Mouse (Mus musculus): ENCODE results near the gene Gale. TPM values are rescaled to one million over a fixed set of nuclear protein-coding genes. Genes with fewer than 3 reads are reported as not detected.
A peak's percentile ranks its signal among the peaks of the same experiment; 100 is the strongest.

The Gale gene
- polyA plus RNA-seq, 1 experiment = 42.9 TPM

GRCm38 (mm10) chr4:135954241-135954640 is 9.3 kb upstream of the Gale start:
- no peak overlapping the region for H3K27ac ChIP-seq (ENCODE audit: insufficient read depth, low read length)
- WGBS = 5% methylated on average over 2 of the region's 2 CpGs
- no peaks in the 10 kb centered on the region for H3K27me3 ChIP-seq (ENCODE audit: control insufficient read depth, insufficient read depth, low read length)
- H3K4me3 ChIP-seq (replicated peaks; ENCODE audit: insufficient read depth, low read depth, low read length) = no peak overlapping the region
- peaks cover 11% of the 10 kb centered on the region; the same call in 1 of the 2 replicates for H3K4me1 ChIP-seq (ENCODE audit: control insufficient read depth, insufficient read depth, low read length)
- TF ChIP-seq CTCF (IDR thresholded peaks at IDR 0.05; ENCODE audit: borderline replicate concordance, insufficient read depth, low read depth, low read length) = peak; percentile 85
- TF ChIP-seq POLR2A (IDR thresholded peaks at IDR 0.05; ENCODE audit: borderline replicate concordance, insufficient read depth, low read length) = no peak
- peak; percentile 67 to 79 for DNase-seq

- Histone ChIP-seq H3K27ac (ENCODE audit: insufficient read depth, low read length) (no peak overlapping the region), H3K4me1 (ENCODE audit: control insufficient read depth, insufficient read depth, low read length) (peaks cover 9% of the 10 kb centered on the region; the same call in 1 of the 2 replicates), H3K27me3 (ENCODE audit: control insufficient read depth, insufficient read depth, low read length) (no peaks in the 10 kb centered on the region), H3K4me3 (replicated peaks; ENCODE audit: insufficient read depth, low read depth, low read length) (no peak overlapping the region)
- no peak for DNase-seq
- WGBS = 40% methylated on average over 9 of the region's 9 CpGs
- TF ChIP-seq CTCF (IDR thresholded peaks at IDR 0.05; ENCODE audit: borderline replicate concordance, insufficient read depth, low read depth, low read length) = no peak
These were observed 7.6 kb upstream of the Gale start for GRCm38 (mm10) chr4:135955886-135956285.

GRCm38 (mm10) chr4:135958354-135958753 is 5.2 kb upstream of the Gale start:
- WGBS = 58% methylated on average over 8 of the region's 8 CpGs
- no peak for DNase-seq
- no peaks in the 10 kb centered on the region for H3K27me3 ChIP-seq (ENCODE audit: control insufficient read depth, insufficient read depth, low read length)
- no peak overlapping the region for H3K4me3 ChIP-seq (replicated peaks; ENCODE audit: insufficient read depth, low read depth, low read length)
- TF ChIP-seq POLR2A (IDR thresholded peaks at IDR 0.05; ENCODE audit: borderline replicate concordance, insufficient read depth, low read length) = no peak
- H3K4me1 ChIP-seq (ENCODE audit: control insufficient read depth, insufficient read depth, low read length) = peaks cover 6% of the 10 kb centered on the region; the same call in 1 of the 2 replicates
- H3K27ac ChIP-seq (ENCODE audit: insufficient read depth, low read length) = no peak overlapping the region

- TF ChIP-seq POLR2A (IDR thresholded peaks at IDR 0.05; ENCODE audit: borderline replicate concordance, insufficient read depth, low read length) (no peak), CTCF (IDR thresholded peaks at IDR 0.05; ENCODE audit: borderline replicate concordance, insufficient read depth, low read depth, low read length) (peak; percentile 95)
- Histone ChIP-seq H3K4me3 (replicated peaks; ENCODE audit: insufficient read depth, low read depth, low read length) (no peak overlapping the region), H3K27me3 (ENCODE audit: control insufficient read depth, insufficient read depth, low read length) (no peaks in the 10 kb centered on the region), H3K27ac (ENCODE audit: insufficient read depth, low read length) (no peak overlapping the region), H3K4me1 (ENCODE audit: control insufficient read depth, insufficient read depth, low read length) (peaks cover 6% of the 10 kb centered on the region; the same call in 1 of the 2 replicates)
- 22% methylated on average over 5 of the region's 5 CpGs for WGBS
- DNase-seq = peak; percentile 74 to 84
These were observed 2.8 kb upstream of the Gale start for GRCm38 (mm10) chr4:135960717-135961116.

- peaks cover 6% of the 10 kb centered on the region; the same call in 1 of the 2 replicates for H3K4me1 ChIP-seq (ENCODE audit: control insufficient read depth, insufficient read depth, low read length)
- DNase-seq = no peak
- no peak for TF ChIP-seq CTCF (IDR thresholded peaks at IDR 0.05; ENCODE audit: borderline replicate concordance, insufficient read depth, low read depth, low read length)
- no peak for TF ChIP-seq POLR2A (IDR thresholded peaks at IDR 0.05; ENCODE audit: borderline replicate concordance, insufficient read depth, low read length)
- no peak overlapping the region for H3K4me3 ChIP-seq (replicated peaks; ENCODE audit: insufficient read depth, low read depth, low read length)
- no peaks in the 10 kb centered on the region for H3K27me3 ChIP-seq (ENCODE audit: control insufficient read depth, insufficient read depth, low read length)
- H3K27ac ChIP-seq (ENCODE audit: insufficient read depth, low read length) = no peak overlapping the region
- 86% methylated on average over 5 of the region's 5 CpGs for WGBS
These were observed 1.8 kb upstream of the Gale start for GRCm38 (mm10) chr4:135961709-135962108.

GRCm38 (mm10) chr4:135962198-135962597 is 1.3 kb upstream of the Gale start:
- Histone ChIP-seq H3K27ac (ENCODE audit: insufficient read depth, low read length) (no peak overlapping the region), H3K4me1 (ENCODE audit: control insufficient read depth, insufficient read depth, low read length) (peaks cover 6% of the 10 kb centered on the region; the same call in 1 of the 2 replicates), H3K27me3 (ENCODE audit: control insufficient read depth, insufficient read depth, low read length) (no peaks in the 10 kb centered on the region), H3K4me3 (replicated peaks; ENCODE audit: insufficient read depth, low read depth, low read length) (no peak overlapping the region)
- DNase-seq = peak in 1 of 2 experiments; percentile 35
- no peak for TF ChIP-seq CTCF (IDR thresholded peaks at IDR 0.05; ENCODE audit: borderline replicate concordance, insufficient read depth, low read depth, low read length)
- no peak for TF ChIP-seq POLR2A (IDR thresholded peaks at IDR 0.05; ENCODE audit: borderline replicate concordance, insufficient read depth, low read length)
- 76% methylated on average over 7 of the region's 7 CpGs for WGBS

GRCm38 (mm10) chr4:135962946-135963345 is 581 bp upstream of the Gale start:
- H3K27me3 ChIP-seq (ENCODE audit: control insufficient read depth, insufficient read depth, low read length) = no peaks in the 10 kb centered on the region
- TF ChIP-seq CTCF (IDR thresholded peaks at IDR 0.05; ENCODE audit: borderline replicate concordance, insufficient read depth, low read depth, low read length) = no peak
- TF ChIP-seq POLR2A (IDR thresholded peaks at IDR 0.05; ENCODE audit: borderline replicate concordance, insufficient read depth, low read length) = no peak
- WGBS = 6% methylated on average over 15 of the region's 15 CpGs
- peak overlapping the region; percentile 89 for H3K4me3 ChIP-seq (replicated peaks; ENCODE audit: insufficient read depth, low read depth, low read length)
- no peak for DNase-seq
- H3K27ac ChIP-seq (ENCODE audit: insufficient read depth, low read length) = peak overlapping the region; percentile 91
- peaks cover 6% of the 10 kb centered on the region; the same call in 1 of the 2 replicates for H3K4me1 ChIP-seq (ENCODE audit: control insufficient read depth, insufficient read depth, low read length)

GRCm38 (mm10) chr4:135964426-135964825 is 899 bp downstream of the Gale start:
- peak; percentile 63 to 69 for DNase-seq

More at GRCm38 (mm10) chr4:135964426-135964825, 899 bp downstream of the Gale start:
- WGBS = 1% methylated on average over 12 of the region's 12 CpGs
- H3K27me3 ChIP-seq (ENCODE audit: control insufficient read depth, insufficient read depth, low read length) = no peaks in the 10 kb centered on the region
- H3K4me1 ChIP-seq (ENCODE audit: control insufficient read depth, insufficient read depth, low read length) = peaks cover 6% of the 10 kb centered on the region; the same call in 1 of the 2 replicates
- 0 out of 2 replicates have a peak, but pooled peaks have one; percentile 19 for TF ChIP-seq POLR2A (IDR thresholded peaks at IDR 0.05; ENCODE audit: borderline replicate concordance, insufficient read depth, low read length)
- no peak for TF ChIP-seq CTCF (IDR thresholded peaks at IDR 0.05; ENCODE audit: borderline replicate concordance, insufficient read depth, low read depth, low read length)
- H3K4me3 ChIP-seq (replicated peaks; ENCODE audit: insufficient read depth, low read depth, low read length) = peak overlapping the region; percentile 89
- H3K27ac ChIP-seq (ENCODE audit: insufficient read depth, low read length) = peak overlapping the region; percentile 76; the same call in 1 of the 2 replicates

Data from cerebellum, adult 2 months (tissue).